ENCODE assay signal across 8 mouse cellular contexts in the genomic region with DNA sequence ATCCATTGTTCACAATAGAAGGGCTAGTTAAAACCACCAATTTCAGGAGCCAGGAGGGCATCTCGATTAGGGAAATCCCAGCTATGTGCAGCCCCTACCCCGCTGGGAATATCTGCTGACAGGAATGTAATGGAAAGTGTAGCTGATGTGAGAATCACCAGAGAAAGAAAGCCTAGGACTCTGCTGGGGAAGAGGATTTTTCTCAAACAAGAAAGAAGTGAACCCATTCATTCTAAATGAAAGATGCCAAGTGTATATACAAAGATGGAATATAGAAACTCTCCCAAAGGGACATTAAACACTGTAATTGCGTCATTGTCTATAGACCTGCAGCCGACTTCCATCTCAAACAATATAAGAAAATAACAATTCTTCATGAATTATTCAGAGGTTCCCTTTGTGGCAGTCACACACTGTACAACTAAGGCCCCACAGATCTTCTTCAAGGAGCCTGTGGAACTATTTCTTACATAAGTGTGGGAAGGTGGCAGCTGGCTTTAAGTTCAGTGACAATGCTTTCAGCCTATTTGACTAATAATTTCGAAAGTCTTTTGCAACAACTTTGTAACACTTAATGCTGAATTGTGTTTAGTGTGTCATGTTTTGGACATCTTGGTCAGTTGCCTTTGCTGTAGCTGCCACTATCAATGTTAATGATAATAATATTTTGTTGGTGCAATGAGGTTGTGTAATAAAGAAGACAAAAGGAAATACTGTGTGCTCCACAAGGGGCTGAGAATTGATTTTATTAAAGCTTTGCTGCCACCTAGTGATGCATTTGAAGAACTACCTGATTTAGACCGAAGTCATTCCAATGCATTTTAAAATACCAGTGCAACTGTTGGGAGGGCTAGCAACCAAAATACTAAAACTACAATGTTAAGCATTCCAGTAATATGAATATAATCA.
DNase-seq lines count a peak whose midpoint lies in the region; ATAC-seq and TF ChIP-seq lines count a peak whose summit lies in the region.

No protein-coding gene starts in this region.

- H3K4me3 ChIP-seq in liver, embryonic 14.5 days (ENCODE audit: insufficient read depth in 1 of 2, low read depth in 2 of 2, low read length in 2 of 2), result no peak overlapping the region
- no peak overlapping the region for H3K4me3 ChIP-seq in liver, embryonic 12.5 days
- peak overlapping the region; percentile 29 for H3K4me3 ChIP-seq in forebrain, embryonic 16.5 days (replicated peaks; ENCODE audit: low read length)
- H3K4me3 ChIP-seq in neural tube, embryonic 15.5 days (replicated peaks), result peak overlapping the region; percentile 28
- H3K4me3 ChIP-seq in intestine, embryonic 15.5 days (replicated peaks), result no peak overlapping the region

- H3K27ac ChIP-seq in liver, embryonic 14.5 days, result no peak overlapping the region
- H3K27ac ChIP-seq in liver, embryonic 12.5 days, result no peak overlapping the region
- peak overlapping the region; percentile 33 for H3K27ac ChIP-seq in forebrain, embryonic 16.5 days (ENCODE audit: low read length)
- 0 out of 2 replicates have a peak overlapping the region, but pooled peaks have one; percentile 33 for H3K27ac ChIP-seq in neural tube, embryonic 15.5 days (replicated peaks)
- no peak overlapping the region for H3K27ac ChIP-seq in intestine, embryonic 15.5 days

- no peaks in the 10 kb centered on the region; the same call in 1 of the 2 replicates for H3K27me3 ChIP-seq in liver, embryonic 14.5 days (ENCODE audit: control insufficient read depth, insufficient read depth, low read length)
- H3K27me3 ChIP-seq in liver, embryonic 12.5 days (replicated peaks), result peaks cover 15% of the 10 kb centered on the region
- no peaks in the 10 kb centered on the region for H3K27me3 ChIP-seq in forebrain, embryonic 16.5 days (replicated peaks; ENCODE audit: control insufficient read depth, insufficient read depth, low read length)
- no peaks in the 10 kb centered on the region for H3K27me3 ChIP-seq in neural tube, embryonic 15.5 days (replicated peaks)
- H3K27me3 ChIP-seq in intestine, embryonic 15.5 days (replicated peaks), result peaks cover 6% of the 10 kb centered on the region; the same call in 1 of the 2 replicates

- peak; percentile 12 for DNase-seq in cerebellum, adult 11-12 months
- no peak for DNase-seq in cerebellum, adult 11 months
- DNase-seq in liver, embryonic 14.5 days (ENCODE audit: low read depth in 3 of 3, low spot score in 3 of 3), result no peak
- no peak for DNase-seq in testis, postnatal 14 days (ENCODE audit: low spot score)

- H3K9ac ChIP-seq in liver, embryonic 14.5 days (replicated peaks), result no peak overlapping the region
- no peak overlapping the region for H3K9ac ChIP-seq in liver, embryonic 12.5 days
- peak overlapping the region; percentile 54 for H3K9ac ChIP-seq in forebrain, embryonic 16.5 days (replicated peaks; ENCODE audit: low read depth, low read length)
- H3K9ac ChIP-seq in neural tube, embryonic 15.5 days (replicated peaks), result 0 out of 2 replicates have a peak overlapping the region, but pooled peaks have one; percentile 30
- H3K9ac ChIP-seq in intestine, embryonic 15.5 days, result no peak overlapping the region

- no peak overlapping the region for H3K4me2 ChIP-seq in liver, embryonic 14.5 days (ENCODE audit: low read depth)
- H3K4me2 ChIP-seq in liver, embryonic 12.5 days, result no peak overlapping the region
- H3K4me2 ChIP-seq in forebrain, embryonic 16.5 days (ENCODE audit: low read length), result peak overlapping the region; percentile 53
- peak overlapping the region; percentile 55 for H3K4me2 ChIP-seq in neural tube, embryonic 15.5 days
- H3K4me2 ChIP-seq in intestine, embryonic 15.5 days (replicated peaks), result no peak overlapping the region

- no peak for ATAC-seq in liver, embryonic 14.5 days (ENCODE audit: insufficient read depth)
- ATAC-seq in liver, embryonic 12.5 days, result no peak
- peak; percentile 52 for ATAC-seq in forebrain, embryonic 16.5 days
- ATAC-seq in neural tube, embryonic 15.5 days (ENCODE audit: low FRiP score), result peak; percentile 69
- ATAC-seq in intestine, embryonic 15.5 days, result no peak

- TF ChIP-seq EP300 in liver, embryonic 14.5 days (IDR thresholded peaks at IDR 0.05; ENCODE audit: low read depth), result no peak

- H3K4me1 ChIP-seq in liver, embryonic 14.5 days (replicated peaks; ENCODE audit: control insufficient read depth in 2 of 2, insufficient read depth in 2 of 2, low read length in 1 of 2), result no peaks in the 10 kb centered on the region
- no peaks in the 10 kb centered on the region for H3K4me1 ChIP-seq in liver, embryonic 12.5 days
- H3K4me1 ChIP-seq in forebrain, embryonic 16.5 days (replicated peaks; ENCODE audit: control insufficient read depth, insufficient read depth, low read length), result peaks cover 6% of the 10 kb centered on the region
- no peaks in the 10 kb centered on the region for H3K4me1 ChIP-seq in neural tube, embryonic 15.5 days
- no peaks in the 10 kb centered on the region for H3K4me1 ChIP-seq in intestine, embryonic 15.5 days (replicated peaks)

- no peaks in the 10 kb centered on the region for H3K9me3 ChIP-seq in liver, embryonic 14.5 days (ENCODE audit: control insufficient read depth, low read length)
- no peaks in the 10 kb centered on the region for H3K9me3 ChIP-seq in liver, embryonic 12.5 days (replicated peaks)
- no peaks in the 10 kb centered on the region for H3K9me3 ChIP-seq in forebrain, embryonic 16.5 days (ENCODE audit: control insufficient read depth, low read length)
- no peaks in the 10 kb centered on the region for H3K9me3 ChIP-seq in neural tube, embryonic 15.5 days (replicated peaks)
- no peaks in the 10 kb centered on the region for H3K9me3 ChIP-seq in intestine, embryonic 15.5 days

- TF ChIP-seq CTCF in liver, embryonic 14.5 days (IDR thresholded peaks at IDR 0.05; ENCODE audit: low read depth), result peak; percentile 27; the same call in 1 of the 2 replicates

- no peaks in the 10 kb centered on the region for H3K36me3 ChIP-seq in liver, embryonic 14.5 days (replicated peaks; ENCODE audit: control insufficient read depth, insufficient read depth, low read depth)
- H3K36me3 ChIP-seq in liver, embryonic 12.5 days, result no peaks in the 10 kb centered on the region
- no peaks in the 10 kb centered on the region for H3K36me3 ChIP-seq in forebrain, embryonic 16.5 days (ENCODE audit: control insufficient read depth, insufficient read depth)
- no peaks in the 10 kb centered on the region for H3K36me3 ChIP-seq in neural tube, embryonic 15.5 days
- H3K36me3 ChIP-seq in intestine, embryonic 15.5 days, result no peaks in the 10 kb centered on the region

- 32% methylated on average over 6 of the region's 6 CpGs for WGBS in liver, embryonic 14.5 days (ENCODE audit: insufficient replicate concordance)
- WGBS in liver, embryonic 12.5 days (ENCODE audit: insufficient replicate concordance), result 32% methylated on average over 6 of the region's 6 CpGs
- 20% methylated on average over 6 of the region's 6 CpGs for WGBS in forebrain, embryonic 16.5 days
- 28% methylated on average over 6 of the region's 6 CpGs for WGBS in neural tube, embryonic 15.5 days
- WGBS in intestine, embryonic 15.5 days, result 43% methylated on average over 6 of the region's 6 CpGs

Comparison
In these comparisons a context has a peak if more than half of its experiments do, and no peak if none do; other contexts are left out.
1. ATAC-seq: peak in forebrain, embryonic 16.5 days (single experiment) and neural tube, embryonic 15.5 days (single experiment); none in liver, embryonic 14.5 days (single experiment), liver, embryonic 12.5 days (single experiment) and intestine, embryonic 15.5 days (single experiment).
2. H3K27ac ChIP-seq: peak in forebrain, embryonic 16.5 days (single experiment) and neural tube, embryonic 15.5 days (single experiment); none in liver, embryonic 14.5 days (single experiment), liver, embryonic 12.5 days (single experiment) and intestine, embryonic 15.5 days (single experiment).
3. H3K4me2 ChIP-seq: peak in forebrain, embryonic 16.5 days (single experiment) and neural tube, embryonic 15.5 days (single experiment); none in liver, embryonic 14.5 days (single experiment), liver, embryonic 12.5 days (single experiment) and intestine, embryonic 15.5 days (single experiment).
4. H3K4me3 ChIP-seq: peak in forebrain, embryonic 16.5 days (single experiment) and neural tube, embryonic 15.5 days (single experiment); none in liver, embryonic 14.5 days (0 of 2), liver, embryonic 12.5 days (single experiment) and intestine, embryonic 15.5 days (single experiment).
5. H3K9ac ChIP-seq: peak in forebrain, embryonic 16.5 days (single experiment) and neural tube, embryonic 15.5 days (single experiment); none in liver, embryonic 14.5 days (single experiment), liver, embryonic 12.5 days (single experiment) and intestine, embryonic 15.5 days (single experiment).